Mouse (Mus musculus) heart, adult 8-10 months (tissue): ENCODE measurements around the gene Gm8890. TPM values are rescaled to one million over a fixed set of nuclear protein-coding genes. Genes with fewer than 3 reads are reported as not detected.
"Not testable (repeated sequence)": the region's sequence is repeated elsewhere in the genome, so short reads cannot be mapped to it uniquely, and the experiment has no call there.

Experiments used
- DNase-seq: peaks from one replicate; pipeline ENCODE4 v3.0.0; 2022; ENCODE audit warnings: low spot score
- total RNA-seq, 4 experiments: library from RNA; stranded (reverse); gene quantifications; 2 replicates each; pipeline ENCODE4 v1.2.4; 2022

Gm8890 gene
- not detected for total RNA-seq

DNA sequence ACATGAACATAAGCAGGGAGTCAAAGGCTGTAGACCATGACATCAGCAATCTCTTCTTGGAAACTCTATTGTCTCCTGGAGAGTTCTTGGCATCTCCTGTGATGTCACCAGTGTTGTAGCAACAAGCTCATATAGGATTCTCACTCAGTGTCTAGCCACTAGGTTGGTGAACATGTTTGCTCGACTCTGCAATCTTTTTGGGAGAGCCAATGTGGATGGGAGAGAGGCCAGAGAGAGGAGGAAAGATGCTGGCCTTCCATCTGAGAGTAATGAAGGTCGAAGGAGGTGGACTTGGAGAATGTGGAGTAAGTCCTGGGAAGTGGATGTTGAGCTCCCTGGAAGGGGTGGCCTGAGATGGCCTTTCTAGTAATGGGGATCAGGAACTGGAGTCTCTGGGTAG, at the start of gene Gm8890:
Gene Gm8890 (plus strand): TSS at position 301 of the 400 bp plus-strand sequence.
- DNase-seq = not testable (repeated sequence)

DNA sequence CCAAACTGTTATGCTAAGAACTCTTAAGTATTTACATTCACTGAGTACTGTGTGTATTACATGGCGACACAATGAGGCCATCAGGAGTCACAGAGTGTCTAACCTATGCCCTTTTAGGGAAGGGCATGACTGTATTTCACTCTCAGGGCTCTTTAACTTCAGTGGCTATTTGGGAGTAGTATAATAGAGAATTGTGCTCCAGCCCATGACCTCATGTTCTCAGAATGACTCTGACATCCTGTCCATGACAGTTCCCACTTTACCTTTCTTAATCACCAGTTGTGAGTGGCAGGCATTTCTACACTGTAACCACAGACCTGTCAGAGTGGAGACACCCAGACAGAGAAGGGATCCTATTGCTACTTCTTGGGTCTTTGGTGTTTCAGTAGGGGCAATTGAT, 388 bp downstream of the Gm8890 start:
- DNase-seq = not testable (repeated sequence)

Other genes with a start within 250 kb of the Gm8890 start
- gene Gm8879, start 128.4 kb upstream of the Gm8890 start, total RNA-seq = not detected
- gene Gm5861, start 73.0 kb upstream of the Gm8890 start, total RNA-seq = not detected
- not detected for gene Speer1, start 85.5 kb downstream of the Gm8890 start, total RNA-seq
- gene Gm8897, start 160.4 kb downstream of the Gm8890 start, total RNA-seq = not detected
- gene Gm8906, start 246.7 kb downstream of the Gm8890 start, total RNA-seq = not detected